Mouse (Mus musculus) stomach, embryonic 14.5 days (tissue): ENCODE measurements around the gene Klk1b26. TPM values are rescaled to one million over a fixed set of nuclear protein-coding genes. Genes with fewer than 3 reads are reported as not detected.
"Not testable (repeated sequence)": the region's sequence is repeated elsewhere in the genome, so short reads cannot be mapped to it uniquely, and the experiment has no call there.

Source experiments
- ATAC-seq: fragments of 200-750 bp; cut with Nextera tagmentation; 2 replicates; pipeline ENCODE4 v1.8.0; 2017; ENCODE audit warnings: low read depth, moderate TSS enrichment; ENCODE audit not compliant: insufficient number of reproducible peaks, insufficient read depth, low FRiP score
- H3K27ac ChIP-seq: fragments of 300-500 bp; sonication (generic); 2 replicates; pipeline ENCODE4 v1.5.1; 2014; ENCODE audit warnings: mild to moderate bottlenecking, low read length, moderate library complexity, mixed read lengths
- H3K27me3 ChIP-seq: fragments of 300-500 bp; sonication (generic); 2 replicates; pipeline ENCODE4 v1.6.1; 2014; ENCODE audit warnings: low read length, control low read depth, mixed read lengths; ENCODE audit not compliant: control insufficient read depth, insufficient read depth
- H3K36me3 ChIP-seq: fragments of 300-500 bp; sonication (generic); 2 replicates; pipeline ENCODE4 v1.6.1; 2014; ENCODE audit warnings: mild to moderate bottlenecking, control low read depth, low read length, moderate library complexity, mixed read lengths; ENCODE audit not compliant: control insufficient read depth, insufficient read depth
- H3K4me1 ChIP-seq: fragments of 300-500 bp; sonication (generic); 2 replicates; pipeline ENCODE4 v1.6.1; 2014; ENCODE audit warnings: low read length, control low read depth, mixed read lengths; ENCODE audit not compliant: control insufficient read depth, insufficient read depth
- H3K4me2 ChIP-seq: fragments of 300-500 bp; sonication (generic); replicated peaks from 2 replicates; pipeline ENCODE4 v1.6.1; 2014; ENCODE audit warnings: low read depth, low read length, control low read depth
- H3K4me3 ChIP-seq: fragments of 300-500 bp; sonication (generic); 2 replicates; pipeline ENCODE4 v1.5.1; 2014; ENCODE audit warnings: low read depth, low read length, control low read depth
- H3K9ac ChIP-seq: fragments of 300-500 bp; sonication (generic); replicated peaks from 2 replicates; pipeline ENCODE4 v1.6.1; 2014; ENCODE audit warnings: low read depth, mild to moderate bottlenecking, control low read depth, low read length, moderate library complexity, mixed read lengths
- H3K9me3 ChIP-seq: fragments of 300-500 bp; sonication (generic); 2 replicates; pipeline ENCODE4 v1.6.1; 2016; ENCODE audit warnings: low read depth, low read length, control low read depth; ENCODE audit not compliant: control insufficient read depth
- WGBS: fragments of 180-500 bp; shearing (Covaris S2); extraction: QIAGEN DNeasy Blood & Tissue Kit; methylation state at CpG from one replicate; pipeline ENCODE4 v1.1.7; 2014; 5-methylcytosine and 5-hydroxymethylcytosine counted together
- polyA plus RNA-seq: library from polyadenylated mRNA; unstranded; fragments of >200 nt; fragmentation: Nextera tagmentation; extraction: Ambion mirVana; gene quantifications from 2 replicates; pipeline ENCODE4 v1.2.1, GENCODE M21; 2014

The Klk1b26 gene
- polyA plus RNA-seq, result not detected in 2 replicates

- H3K4me3 ChIP-seq, H3K27me3 ChIP-seq, H3K27ac ChIP-seq, H3K4me2 ChIP-seq, ATAC-seq, H3K9me3 ChIP-seq, H3K4me1 ChIP-seq, H3K9ac ChIP-seq, H3K36me3 ChIP-seq: not testable (repeated sequence)
Measured at GRCm38 (mm10) chr7:44011868-44012267, at the start of gene Klk1b26. Gene Klk1b26, plus strand, starts transcription at chr7:44012168.

DNA sequence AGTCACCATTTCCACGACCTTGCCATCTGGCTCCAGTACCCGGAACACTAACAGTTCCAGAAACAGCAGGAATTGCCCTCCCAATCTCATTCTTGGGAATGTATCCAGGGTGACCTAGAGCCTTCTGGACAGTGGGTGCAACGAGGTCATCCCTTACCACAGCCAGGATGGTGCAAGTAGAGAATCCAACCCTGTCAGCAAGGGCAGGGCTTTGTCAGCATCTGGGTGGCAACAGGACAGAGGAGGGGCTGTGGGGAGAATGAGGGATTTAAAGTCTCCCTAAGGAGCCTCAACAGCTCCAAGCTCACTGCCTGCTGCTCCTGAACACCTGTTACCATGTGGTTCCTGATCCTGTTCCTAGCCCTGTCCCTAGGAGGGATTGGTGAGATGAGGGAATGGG lies 45.5 kb upstream of the Klk1b26 start, which contains the start of gene Klk1b1:
Klk1b1 (plus strand) TSS at position 301 of the 400 bp plus-strand sequence.
- Histone ChIP-seq H3K4me1 (no peaks in the 10 kb centered on the region), H3K4me3 (no peak within 1 kb of the TSS), H3K9me3 (no peaks in the 10 kb centered on the region), H3K27me3 (no peaks in the 10 kb centered on the region), H3K9ac (no peak within 1 kb of the TSS), H3K4me2 (no peak within 1 kb of the TSS), H3K36me3 (no peaks in the 10 kb centered on the region), H3K27ac (no peak within 1 kb of the TSS)
- ATAC-seq, result no peak
- 69% methylated on average over 3 of the region's 3 CpGs for WGBS

- no peak overlapping the region for H3K4me3 ChIP-seq
- no peak for ATAC-seq
- no peak overlapping the region for H3K27ac ChIP-seq
- H3K4me2 ChIP-seq, result no peak overlapping the region
- H3K36me3 ChIP-seq, result no peaks in the 10 kb centered on the region
- WGBS, result 78% methylated on average over 3 of the region's 3 CpGs
- no peaks in the 10 kb centered on the region for H3K9me3 ChIP-seq
- no peaks in the 10 kb centered on the region for H3K27me3 ChIP-seq
- no peaks in the 10 kb centered on the region for H3K4me1 ChIP-seq
- H3K9ac ChIP-seq, result no peak overlapping the region
Measured at GRCm38 (mm10) chr7:43967058-43967457, 44.9 kb upstream of the Klk1b26 start.

- H3K4me1 ChIP-seq, result no peaks in the 10 kb centered on the region
- H3K27ac ChIP-seq, result no peak overlapping the region
- no peak for ATAC-seq
- no peaks in the 10 kb centered on the region for H3K27me3 ChIP-seq
- no peak overlapping the region for H3K4me2 ChIP-seq
- no peak overlapping the region for H3K4me3 ChIP-seq
- no peak overlapping the region for H3K9ac ChIP-seq
- 75% methylated on average over 2 of the region's 2 CpGs for WGBS
- no peaks in the 10 kb centered on the region for H3K36me3 ChIP-seq
- H3K9me3 ChIP-seq, result no peaks in the 10 kb centered on the region
Measured at GRCm38 (mm10) chr7:43967612-43968011, 44.4 kb upstream of the Klk1b26 start.

DNA sequence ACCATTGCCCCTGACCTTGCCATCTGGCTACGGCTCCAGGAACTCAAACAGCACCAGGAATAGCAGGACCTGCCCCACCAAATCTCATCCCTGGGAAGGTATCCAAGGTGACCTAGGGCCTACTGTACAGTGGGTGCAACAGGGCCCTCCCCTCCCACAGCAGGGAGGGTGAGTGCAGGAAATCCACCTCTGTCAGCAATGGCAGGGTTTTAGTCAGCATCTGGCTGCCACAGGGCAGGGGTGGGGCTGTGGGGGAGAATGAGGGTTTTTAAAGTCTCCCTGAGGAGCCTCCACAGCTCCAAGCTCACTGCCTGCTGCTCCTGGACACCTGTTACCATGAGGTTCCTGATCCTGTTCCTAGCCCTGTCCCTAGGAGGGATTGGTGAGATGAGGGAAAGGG lies 36.2 kb upstream of the Klk1b26 start, which contains the start of gene Klk1b9:
Klk1b9 (plus strand) TSS at position 301 of the 400 bp plus-strand sequence.
- H3K9me3 ChIP-seq, H3K36me3 ChIP-seq, H3K27ac ChIP-seq, H3K27me3 ChIP-seq, H3K4me3 ChIP-seq, ATAC-seq, H3K4me1 ChIP-seq, H3K9ac ChIP-seq, H3K4me2 ChIP-seq: not testable (repeated sequence)
- 61% methylated on average over 1 of the region's 1 CpGs for WGBS

DNA sequence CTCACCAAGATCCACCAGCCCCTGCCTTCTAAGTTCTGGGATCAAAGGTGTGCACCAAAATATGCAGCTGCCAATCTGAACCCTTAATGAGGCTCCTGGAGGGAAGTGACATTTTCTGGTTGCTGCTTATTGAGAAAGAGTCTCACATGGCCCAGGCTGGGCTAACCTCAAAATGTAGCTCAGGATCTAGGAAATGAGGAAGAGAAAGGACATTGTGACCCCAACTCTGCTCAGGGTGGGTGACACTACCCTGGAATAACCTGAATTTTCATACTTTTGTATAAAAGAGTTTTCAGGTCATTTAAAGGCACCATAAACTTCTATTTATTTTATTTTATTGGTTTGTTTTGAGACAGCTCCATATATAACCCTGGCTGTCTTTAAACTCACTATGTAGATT lies 26.3 kb upstream of the Klk1b26 start:
- H3K27ac ChIP-seq, result no peak overlapping the region
- H3K4me3 ChIP-seq, result no peak overlapping the region
- no peaks in the 10 kb centered on the region for H3K36me3 ChIP-seq
- no peaks in the 10 kb centered on the region for H3K4me1 ChIP-seq
- no peaks in the 10 kb centered on the region for H3K9me3 ChIP-seq
- H3K4me2 ChIP-seq, result no peak overlapping the region
- no peaks in the 10 kb centered on the region for H3K27me3 ChIP-seq
- ATAC-seq, result no peak
- H3K9ac ChIP-seq, result no peak overlapping the region

DNA sequence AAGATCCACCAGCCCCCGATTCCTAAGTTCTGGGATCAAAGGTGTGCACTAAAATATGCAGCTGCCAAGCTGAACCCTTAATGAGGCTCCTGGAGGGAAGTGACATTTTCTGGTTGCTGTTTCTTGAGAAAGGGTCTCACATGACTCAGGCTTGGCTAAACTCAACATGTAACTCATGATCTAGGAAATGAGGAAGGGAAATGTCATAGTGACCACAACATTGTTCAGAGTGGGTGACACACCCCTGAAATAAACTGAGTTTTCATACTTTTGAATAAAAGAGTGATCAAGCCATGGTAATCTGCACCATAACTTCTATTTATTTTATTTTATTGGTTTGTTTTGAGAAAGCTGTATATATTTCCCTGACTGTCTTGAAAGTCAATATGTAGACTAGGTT lies 17.1 kb upstream of the Klk1b26 start:
- H3K27ac ChIP-seq, H3K9me3 ChIP-seq, H3K27me3 ChIP-seq, ATAC-seq, H3K4me1 ChIP-seq, H3K36me3 ChIP-seq, H3K9ac ChIP-seq, H3K4me3 ChIP-seq, H3K4me2 ChIP-seq: not testable (repeated sequence)
- 67% methylated on average over 1 of the region's 1 CpGs for WGBS

GRCm38 (mm10) chr7:43995577-43995976 lies 16.4 kb upstream of the Klk1b26 start, which contains the start of gene Klk1b11:
Gene Klk1b11, plus strand, starts transcription at chr7:43995877.
- not testable (repeated sequence) for H3K27me3 ChIP-seq, H3K4me3 ChIP-seq, H3K4me2 ChIP-seq, ATAC-seq, H3K9me3 ChIP-seq, H3K36me3 ChIP-seq, H3K4me1 ChIP-seq, H3K27ac ChIP-seq, H3K9ac ChIP-seq
- whole genome bisulfite sequencing, result 69% methylated on average over 4 of the region's 4 CpGs

DNA sequence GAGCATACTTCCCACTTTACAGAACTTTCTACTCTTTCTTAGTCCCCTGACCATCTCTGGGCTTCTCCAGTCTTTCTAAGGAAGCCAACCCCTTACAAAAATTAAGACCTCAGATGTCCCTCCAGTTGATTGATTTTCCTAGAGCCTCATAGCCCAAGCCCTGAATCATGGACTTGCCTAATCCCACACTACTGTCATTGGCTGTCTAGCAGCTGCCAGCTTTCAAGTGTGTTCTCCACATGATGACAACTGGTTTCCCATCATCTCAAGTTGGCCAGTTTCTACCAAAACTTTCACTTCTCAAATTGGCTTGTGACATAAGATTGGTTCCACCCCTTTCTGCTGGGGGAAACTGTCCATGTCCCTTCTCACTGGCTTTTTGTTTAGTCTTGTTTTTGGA lies 7.1 kb upstream of the Klk1b26 start:
- no peaks in the 10 kb centered on the region for H3K27me3 ChIP-seq
- no peak overlapping the region for H3K9ac ChIP-seq
- H3K36me3 ChIP-seq, result no peaks in the 10 kb centered on the region
- ATAC-seq, result no peak
- H3K4me2 ChIP-seq, result no peak overlapping the region
- no peak overlapping the region for H3K27ac ChIP-seq
- no peak overlapping the region for H3K4me3 ChIP-seq
- no peaks in the 10 kb centered on the region for H3K4me1 ChIP-seq
- H3K9me3 ChIP-seq, result no peaks in the 10 kb centered on the region
